Mouse (Mus musculus): Measurements from ENCODE around the gene Ubtd2. TPM values are rescaled to one million over a fixed set of nuclear protein-coding genes. Genes with fewer than 3 reads are reported as not detected.

The Ubtd2 gene
- polyA plus RNA-seq, 1 experiment, result 0.16 TPM

GRCm38 (mm10) chr11:32560015-32560770, 105.0 kb downstream of the Ubtd2 start:
- Histone ChIP-seq H3K36me3 (ENCODE audit: control insufficient read depth) (peaks cover 74% of the 10 kb centered on the region), H3K4me3 (replicated peaks) (no peak overlapping the region), H3K9me3 (ENCODE audit: control insufficient read depth, low read length) (no peaks in the 10 kb centered on the region), H3K4me1 (ENCODE audit: control insufficient read depth) (peaks cover 33% of the 10 kb centered on the region), H3K27me3 (ENCODE audit: control insufficient read depth) (no peaks in the 10 kb centered on the region)
- TF ChIP-seq GATA1 (IDR thresholded peaks at IDR 0.05; ENCODE audit: low read length) (no peak), TAL1 (IDR thresholded peaks at IDR 0.05; ENCODE audit: low read length) (no peak)

DNA sequence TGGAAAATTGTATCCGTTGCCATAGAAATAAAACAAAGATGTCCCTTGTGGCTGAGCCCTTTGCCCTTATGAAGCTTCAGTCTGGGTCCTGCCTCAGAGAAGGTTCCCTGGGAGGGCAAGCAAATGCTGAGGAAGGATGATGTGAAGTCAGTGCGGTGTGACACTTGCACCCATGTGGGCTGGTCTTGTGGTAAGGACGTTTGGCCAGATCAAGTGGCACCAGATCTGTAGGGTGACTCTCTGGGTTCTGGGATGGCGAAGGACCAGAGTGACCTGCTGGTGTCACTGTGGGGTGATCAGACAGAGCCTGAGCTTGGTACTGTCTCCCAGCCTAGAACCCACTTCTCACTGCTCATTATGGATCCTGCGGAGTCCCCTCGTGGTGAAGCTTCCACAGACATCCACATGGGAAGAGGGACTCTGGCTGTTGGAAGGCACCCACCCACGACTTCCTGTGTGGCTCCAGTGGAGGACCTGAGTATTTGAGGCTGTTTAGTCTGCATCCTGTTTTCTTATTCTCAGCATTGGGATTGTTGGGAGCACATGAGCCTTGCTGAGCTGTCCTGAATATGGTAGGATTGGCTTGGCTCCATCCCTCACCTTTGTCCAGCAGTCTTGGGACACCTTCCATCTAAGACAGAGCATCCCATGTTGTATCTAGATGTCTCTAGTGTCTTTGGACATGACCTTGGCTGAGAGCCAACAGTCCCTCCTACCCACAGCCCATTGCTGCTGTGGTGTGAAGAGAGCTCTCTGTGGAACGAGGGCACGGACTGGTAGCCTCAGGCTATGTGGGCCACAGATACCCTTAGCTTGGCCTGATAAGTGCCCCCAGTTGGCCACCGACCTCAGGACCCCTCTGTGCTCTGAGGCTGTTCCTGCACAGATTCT, 106.5 kb downstream of the Ubtd2 start:
- peaks cover 43% of the 10 kb centered on the region for H3K4me1 ChIP-seq (ENCODE audit: control insufficient read depth)
- TF ChIP-seq GATA1 (IDR thresholded peaks at IDR 0.05; ENCODE audit: low read length) (no peak), TAL1 (IDR thresholded peaks at IDR 0.05; ENCODE audit: low read length) (no peak)

DNA sequence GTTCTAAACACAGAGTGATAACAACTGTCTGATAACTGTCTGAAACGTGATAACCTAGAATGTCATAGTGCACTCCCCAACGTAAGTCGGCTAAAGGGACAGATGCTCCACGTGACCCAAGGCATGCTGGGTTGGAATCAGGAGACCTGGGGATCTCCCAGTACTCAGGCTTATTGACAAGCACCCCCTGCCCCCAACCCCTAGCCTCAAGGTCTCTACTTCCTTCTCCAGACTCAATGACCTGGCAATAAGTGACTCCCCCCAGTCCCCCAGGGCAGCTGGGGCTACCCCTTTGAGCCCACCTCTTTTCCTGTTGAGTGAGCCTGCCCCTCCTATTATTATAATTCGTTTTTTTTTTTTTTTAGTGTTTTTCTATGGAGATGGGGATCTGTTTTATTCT, 107.5 kb downstream of the Ubtd2 start:
- H3K4me3 ChIP-seq (replicated peaks), result no peak overlapping the region
- H3K4me1 ChIP-seq (ENCODE audit: control insufficient read depth), result peaks cover 51% of the 10 kb centered on the region
- no peaks in the 10 kb centered on the region for H3K9me3 ChIP-seq (ENCODE audit: control insufficient read depth, low read length)
- no peaks in the 10 kb centered on the region for H3K27me3 ChIP-seq (ENCODE audit: control insufficient read depth)
- peaks cover 69% of the 10 kb centered on the region for H3K36me3 ChIP-seq (ENCODE audit: control insufficient read depth)
- no peak for TF ChIP-seq TAL1 (IDR thresholded peaks at IDR 0.05; ENCODE audit: low read length)
- TF ChIP-seq GATA1 (IDR thresholded peaks at IDR 0.05; ENCODE audit: low read length), result no peak

More for the DNA sequence above, 106.5 kb downstream of the Ubtd2 start:
- Histone ChIP-seq H3K36me3 (ENCODE audit: control insufficient read depth) (peaks cover 70% of the 10 kb centered on the region), H3K27me3 (ENCODE audit: control insufficient read depth) (no peaks in the 10 kb centered on the region), H3K9me3 (ENCODE audit: control insufficient read depth, low read length) (no peaks in the 10 kb centered on the region), H3K4me3 (replicated peaks) (no peak overlapping the region)

DNA sequence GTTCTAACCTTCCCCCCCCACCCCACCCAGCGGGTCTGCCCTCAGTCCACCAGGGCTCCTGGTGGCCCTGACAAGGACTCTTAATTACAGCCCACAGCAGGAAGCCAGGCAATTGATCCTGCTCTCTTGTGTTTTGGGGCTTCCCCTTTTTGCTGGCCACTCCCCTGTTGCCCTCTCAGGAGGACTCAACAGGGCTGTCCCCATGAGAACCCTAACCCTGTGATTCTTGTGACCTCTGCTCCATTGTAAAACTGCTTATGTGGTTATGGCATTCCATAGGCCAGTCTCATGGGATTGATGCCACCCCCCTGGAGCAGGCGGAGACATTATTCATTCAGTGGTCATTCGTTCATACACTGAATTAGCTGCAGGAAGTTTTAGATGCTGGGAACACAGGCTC, 108.5 kb downstream of the Ubtd2 start:
- Histone ChIP-seq H3K4me1 (ENCODE audit: control insufficient read depth) (peaks cover 49% of the 10 kb centered on the region), H3K36me3 (ENCODE audit: control insufficient read depth) (peaks cover 66% of the 10 kb centered on the region)

DNA sequence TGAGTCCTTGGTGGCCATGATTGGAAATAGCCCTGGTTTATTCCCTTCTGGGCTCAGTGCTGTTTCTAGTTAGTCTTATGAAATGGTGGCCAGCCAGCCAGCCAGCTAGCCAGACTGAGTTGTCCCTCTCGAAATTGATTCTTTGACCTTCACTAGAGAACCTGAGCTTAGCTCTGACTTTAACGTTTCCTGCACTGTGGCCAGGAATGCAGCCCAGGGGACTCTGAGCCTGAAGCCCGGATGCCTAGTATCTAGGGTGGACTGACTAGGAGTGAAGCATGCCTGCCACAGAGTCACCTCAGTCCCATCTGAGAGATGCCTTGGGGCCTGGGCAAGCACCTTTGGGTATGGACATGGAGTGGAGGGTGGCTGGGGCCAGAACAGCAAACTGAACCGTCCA, 109.5 kb downstream of the Ubtd2 start:
- no peaks in the 10 kb centered on the region for H3K27me3 ChIP-seq (ENCODE audit: control insufficient read depth)
- no peak overlapping the region for H3K4me3 ChIP-seq (replicated peaks)
- H3K9me3 ChIP-seq (ENCODE audit: control insufficient read depth, low read length), result no peaks in the 10 kb centered on the region
- TF ChIP-seq TAL1 (IDR thresholded peaks at IDR 0.05; ENCODE audit: low read length) (no peak), GATA1 (IDR thresholded peaks at IDR 0.05; ENCODE audit: low read length) (no peak)
- H3K4me1 ChIP-seq (ENCODE audit: control insufficient read depth), result peaks cover 47% of the 10 kb centered on the region
- peaks cover 62% of the 10 kb centered on the region for H3K36me3 ChIP-seq (ENCODE audit: control insufficient read depth)

More for the DNA sequence above, 108.5 kb downstream of the Ubtd2 start:
- no peak for TF ChIP-seq TAL1 (IDR thresholded peaks at IDR 0.05; ENCODE audit: low read length)
- no peak for TF ChIP-seq GATA1 (IDR thresholded peaks at IDR 0.05; ENCODE audit: low read length)
- Histone ChIP-seq H3K27me3 (ENCODE audit: control insufficient read depth) (no peaks in the 10 kb centered on the region), H3K9me3 (ENCODE audit: control insufficient read depth, low read length) (no peaks in the 10 kb centered on the region), H3K4me3 (replicated peaks) (no peak overlapping the region)

DNA sequence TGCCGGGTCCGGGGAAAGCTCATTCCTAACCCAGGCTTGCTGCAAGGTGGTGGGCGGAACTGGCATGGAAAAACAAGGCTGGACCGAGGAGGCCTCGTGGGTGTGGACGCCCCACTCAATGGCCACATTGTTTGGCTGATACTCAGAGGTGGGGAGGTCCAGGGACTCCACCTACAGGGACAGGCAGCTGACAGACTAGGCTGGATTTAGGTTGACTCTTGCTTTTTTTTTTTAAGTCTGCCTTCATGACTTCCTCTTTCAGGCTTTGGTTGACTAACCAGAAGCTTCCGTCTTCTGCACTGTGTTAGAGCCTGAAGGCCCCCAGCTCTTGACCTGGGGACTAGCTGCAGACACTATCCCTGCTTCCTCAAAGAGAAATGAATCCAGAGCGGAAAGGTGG, 109.9 kb downstream of the Ubtd2 start:
- H3K9me3 ChIP-seq (ENCODE audit: control insufficient read depth, low read length), result no peaks in the 10 kb centered on the region
- H3K4me1 ChIP-seq (ENCODE audit: control insufficient read depth), result peaks cover 47% of the 10 kb centered on the region
- H3K4me3 ChIP-seq (replicated peaks), result no peak overlapping the region
- H3K27me3 ChIP-seq (ENCODE audit: control insufficient read depth), result no peaks in the 10 kb centered on the region
- TF ChIP-seq TAL1 (IDR thresholded peaks at IDR 0.05; ENCODE audit: low read length), result no peak
- TF ChIP-seq GATA1 (IDR thresholded peaks at IDR 0.05; ENCODE audit: low read length), result no peak
- H3K36me3 ChIP-seq (ENCODE audit: control insufficient read depth), result peaks cover 57% of the 10 kb centered on the region

GRCm38 (mm10) chr11:32566184-32566583, 111.0 kb downstream of the Ubtd2 start:
- no peaks in the 10 kb centered on the region for H3K27me3 ChIP-seq (ENCODE audit: control insufficient read depth)
- TF ChIP-seq TAL1 (IDR thresholded peaks at IDR 0.05; ENCODE audit: low read length) (no peak), GATA1 (IDR thresholded peaks at IDR 0.05; ENCODE audit: low read length) (no peak)
- no peaks in the 10 kb centered on the region for H3K9me3 ChIP-seq (ENCODE audit: control insufficient read depth, low read length)
- H3K4me3 ChIP-seq (replicated peaks), result no peak overlapping the region
- peaks cover 49% of the 10 kb centered on the region for H3K4me1 ChIP-seq (ENCODE audit: control insufficient read depth)
- peaks cover 51% of the 10 kb centered on the region for H3K36me3 ChIP-seq (ENCODE audit: control insufficient read depth)

Other genes starting within 250 kb of the Ubtd2 start
- 25.7 and 48.2 TPM in 2 replicates for gene Snrnp25, start 250.0 kb upstream of the Ubtd2 start, polyA plus RNA-seq (2012)
- 0.44 and 0.77 TPM in 2 replicates for gene Rhbdf1, start 233.1 kb upstream of the Ubtd2 start, polyA plus RNA-seq (2012)
- 4.8 and 5.0 TPM in 2 replicates for gene Mpg, start 228.9 kb upstream of the Ubtd2 start, polyA plus RNA-seq (2012)
- gene Nprl3, start 187.7 kb upstream of the Ubtd2 start, polyA plus RNA-seq (2012), result 4.8 and 5.8 TPM in 2 replicates
- gene Hba-x, start 179.0 kb upstream of the Ubtd2 start, polyA plus RNA-seq (2012), result 158 and 188 TPM in 2 replicates
- 387,305 and 409,151 TPM in 2 replicates for gene Hba-a1, start 171.9 kb upstream of the Ubtd2 start, polyA plus RNA-seq (2012)
- gene Hbq1b, start 168.4 kb upstream of the Ubtd2 start, polyA plus RNA-seq (2012), result 7.5 and 8.6 TPM in 2 replicates
- 130,484 and 191,888 TPM in 2 replicates for gene Hba-a2, start 158.9 kb upstream of the Ubtd2 start, polyA plus RNA-seq (2012)
- 0.09 and 1.1 TPM in 2 replicates for gene Hbq1a, start 155.3 kb upstream of the Ubtd2 start, polyA plus RNA-seq (2012)
- gene Sh3pxd2b, start 107.5 kb upstream of the Ubtd2 start, polyA plus RNA-seq (2012), result 0.02 and 0.05 TPM in 2 replicates
- 0.07 TPM in 1 of 2 replicates, not detected in the other for gene Efcab9, start 76.7 kb downstream of the Ubtd2 start, polyA plus RNA-seq (2012)
- 2.8 and 3.8 TPM in 2 replicates for gene Stk10, start 77.9 kb downstream of the Ubtd2 start, polyA plus RNA-seq (2012)
- 0.28 and 0.35 TPM in 2 replicates for gene Fbxw11, start 187.4 kb downstream of the Ubtd2 start, polyA plus RNA-seq (2012)